Mouse (Mus musculus): ENCODE measurements around the gene Cbx7.

DNA sequence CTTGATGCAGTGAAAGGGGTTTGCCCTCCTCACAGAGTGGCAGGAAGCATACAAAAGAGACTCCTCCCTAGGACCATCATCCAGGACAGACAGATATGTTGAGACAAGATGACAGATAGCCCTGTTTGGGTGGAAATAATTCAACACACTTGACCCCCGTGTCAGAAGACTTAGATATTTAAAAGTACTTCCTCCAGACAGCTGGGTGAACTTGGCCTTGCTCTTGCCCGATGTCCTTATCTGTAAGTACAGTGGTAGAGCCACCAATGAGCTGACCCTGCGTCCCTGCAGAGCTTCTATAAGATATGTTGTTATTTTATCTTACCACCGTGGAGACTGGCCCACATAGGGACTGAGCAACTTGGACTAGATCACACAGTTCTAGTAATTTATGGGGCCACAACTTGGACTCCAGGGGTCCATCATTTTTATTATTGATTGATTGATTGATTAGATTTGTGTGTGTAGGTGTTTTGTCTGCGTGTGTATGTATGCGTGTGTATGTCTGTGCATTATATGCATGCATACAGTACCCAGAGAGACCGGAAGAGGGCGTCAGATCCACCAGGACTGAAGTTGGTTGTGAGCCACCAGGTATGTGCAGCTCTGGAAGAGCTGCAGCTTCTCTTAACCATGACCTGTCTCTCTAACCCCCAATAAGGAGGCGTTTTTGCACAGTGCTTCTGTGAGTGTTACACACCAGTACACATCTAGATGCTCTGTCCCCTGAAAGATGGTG, 45.8 kb upstream of the Cbx7 start:
- TF ChIP-seq CTCF (IDR thresholded peaks at IDR 0.05; ENCODE audit: low read depth, low read length) = no peak
- TF ChIP-seq POLR2A (IDR thresholded peaks at IDR 0.05; ENCODE audit: extremely low read depth, insufficient read depth, low read length) = no peak
